Mouse (Mus musculus): ENCODE results near the gene Phex.

DNA sequence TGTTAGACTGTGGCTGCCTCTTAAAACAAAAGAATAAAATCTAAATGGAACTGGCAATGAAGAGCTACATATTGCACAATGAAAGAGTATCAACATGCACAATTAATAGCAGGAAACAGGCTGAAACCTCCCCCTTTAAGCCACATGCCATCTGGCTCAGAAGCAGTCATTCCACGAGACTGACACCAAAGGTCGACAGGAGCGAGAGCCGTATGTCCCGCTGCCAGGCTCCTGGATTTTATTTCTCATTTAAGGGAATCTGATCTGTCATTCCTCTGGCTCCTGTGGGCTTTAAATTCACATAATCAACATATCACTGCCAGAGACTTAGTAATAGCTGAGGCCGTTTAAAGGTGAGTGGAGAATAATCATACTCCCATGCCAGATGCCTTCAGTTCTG, 275.5 kb downstream of the Phex start:
- TF ChIP-seq POLR2A (IDR thresholded peaks at IDR 0.05; ENCODE audit: borderline replicate concordance, extremely low read depth, insufficient read depth, insufficient read length, poor library complexity, severe bottlenecking) (no peak), CTCF (IDR thresholded peaks at IDR 0.05; ENCODE audit: borderline replicate concordance, extremely low read depth, insufficient read depth, insufficient read length) (no peak)
